Mouse (Mus musculus): ENCODE data around the gene Tmem81. TPM values are rescaled to one million over a fixed set of nuclear protein-coding genes. Genes with fewer than 3 reads are reported as not detected.
"Not testable (repeated sequence)": the region's sequence is repeated elsewhere in the genome, so short reads cannot be mapped to it uniquely, and the experiment has no call there.

The Tmem81 gene
- 2.1 and 2.2 TPM in 2 replicates for polyA plus RNA-seq (2016; fragmentation: Nextera tagmentation; extraction: Ambion mirVana)

DNA sequence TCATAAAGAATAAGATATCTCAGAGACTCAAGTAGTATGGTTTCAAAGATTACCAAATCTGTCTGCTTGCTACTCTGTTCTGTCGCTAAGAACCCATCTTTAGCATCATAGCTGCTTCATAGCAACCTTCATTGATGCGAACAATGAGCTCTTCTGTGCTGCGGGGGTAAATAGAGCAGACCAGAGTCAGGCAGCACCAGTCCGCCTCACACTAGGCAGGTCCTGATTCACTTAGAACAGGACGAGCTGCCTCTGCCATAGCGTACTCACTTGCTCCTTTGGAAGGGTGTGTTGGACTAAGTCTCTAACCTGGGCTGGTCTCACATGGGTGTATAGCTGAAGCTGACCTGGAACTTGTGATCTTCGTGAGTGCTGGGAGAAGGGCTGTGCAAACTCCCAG is at the start of gene Tmem81:
Tmem81 (plus strand) TSS at position 173 of the 400 bp plus-strand sequence.
- peaks cover 80% of the 10 kb centered on the region for H3K36me3 ChIP-seq
- WGBS: 94% methylated on average over 7 of the region's 7 CpGs
- no peak within 1 kb of the TSS for H3K4me2 ChIP-seq
- no peaks in the 10 kb centered on the region for H3K9me3 ChIP-seq
- H3K27me3 ChIP-seq: no peaks in the 10 kb centered on the region
- no peaks in the 10 kb centered on the region for H3K4me1 ChIP-seq (replicated peaks)
- no peak within 1 kb of the TSS for H3K9ac ChIP-seq (replicated peaks)
- no peak for ATAC-seq (ENCODE audit: insufficient number of reproducible peaks, insufficient read depth, low FRiP score, low TSS enrichment, low read depth)
- no peak within 1 kb of the TSS for H3K27ac ChIP-seq
- no peak within 1 kb of the TSS for H3K4me3 ChIP-seq (replicated peaks)

DNA sequence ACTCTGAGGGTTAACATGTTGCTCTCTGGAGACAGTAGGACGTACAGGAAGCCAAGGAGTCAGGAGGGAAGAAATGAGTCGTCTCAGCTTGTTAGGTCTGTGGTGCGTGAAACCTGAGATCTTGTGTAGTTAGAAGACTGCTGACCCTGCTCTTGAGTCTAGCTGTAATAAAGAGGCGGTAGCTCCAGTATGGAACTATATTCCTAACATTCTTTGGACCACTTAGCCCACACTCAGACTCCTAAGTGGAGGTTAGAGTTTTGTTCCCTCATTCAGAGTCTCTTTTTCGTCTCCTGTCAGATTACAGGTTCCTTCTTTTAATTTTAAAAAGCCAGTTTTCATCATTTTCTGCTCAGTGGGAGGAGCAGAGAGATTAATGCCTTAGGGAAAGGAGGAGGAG is 41.4 kb upstream of the Tmem81 start:
- Histone ChIP-seq H3K36me3 (peaks cover 73% of the 10 kb centered on the region), H3K27ac (no peak overlapping the region), H3K9me3 (no peaks in the 10 kb centered on the region), H3K9ac (replicated peaks) (no peak overlapping the region), H3K4me2 (no peak overlapping the region), H3K4me3 (replicated peaks) (no peak overlapping the region), H3K4me1 (replicated peaks) (no peaks in the 10 kb centered on the region), H3K27me3 (no peaks in the 10 kb centered on the region)
- WGBS: 66% methylated on average over 5 of the region's 5 CpGs
- no peak for ATAC-seq (ENCODE audit: insufficient number of reproducible peaks, insufficient read depth, low FRiP score, low TSS enrichment, low read depth)

DNA sequence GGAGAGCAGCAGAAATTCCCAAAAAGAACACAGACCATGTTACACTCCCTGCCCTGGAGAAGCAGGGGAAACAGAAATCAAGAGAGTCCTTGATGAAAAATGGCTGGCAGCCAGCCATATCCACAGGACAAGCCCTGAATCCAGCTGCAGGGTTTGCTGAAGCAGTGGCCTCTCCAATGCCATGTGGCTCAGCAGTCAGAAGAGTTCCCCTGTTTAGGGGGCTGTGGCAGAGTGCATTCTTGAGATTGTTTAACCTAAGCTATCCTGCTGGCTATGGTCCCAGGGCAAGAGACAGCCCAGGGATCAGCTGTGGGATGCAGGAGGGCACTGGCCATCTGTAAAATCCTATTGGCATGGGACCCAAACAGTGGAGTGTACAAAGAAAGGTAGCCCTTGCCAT is 37.1 kb upstream of the Tmem81 start:
- no peak for ATAC-seq (ENCODE audit: insufficient number of reproducible peaks, insufficient read depth, low FRiP score, low TSS enrichment, low read depth)
- no peak overlapping the region for H3K4me3 ChIP-seq (replicated peaks)
- H3K9ac ChIP-seq (replicated peaks): no peak overlapping the region
- H3K9me3 ChIP-seq: no peaks in the 10 kb centered on the region
- H3K4me2 ChIP-seq: no peak overlapping the region
- no peaks in the 10 kb centered on the region for H3K4me1 ChIP-seq (replicated peaks)
- peaks cover 32% of the 10 kb centered on the region for H3K36me3 ChIP-seq
- H3K27me3 ChIP-seq: no peaks in the 10 kb centered on the region
- no peak overlapping the region for H3K27ac ChIP-seq

- 91% methylated on average over 7 of the region's 7 CpGs for WGBS
- H3K9ac ChIP-seq (replicated peaks): no peak overlapping the region
- H3K27ac ChIP-seq: no peak overlapping the region
- H3K9me3 ChIP-seq: no peaks in the 10 kb centered on the region
- no peaks in the 10 kb centered on the region for H3K4me1 ChIP-seq (replicated peaks)
- no peak overlapping the region for H3K4me3 ChIP-seq (replicated peaks)
- no peaks in the 10 kb centered on the region for H3K27me3 ChIP-seq
- no peak overlapping the region for H3K4me2 ChIP-seq
- no peak for ATAC-seq (ENCODE audit: insufficient number of reproducible peaks, insufficient read depth, low FRiP score, low TSS enrichment, low read depth)
- H3K36me3 ChIP-seq: peaks cover 26% of the 10 kb centered on the region
Measured at GRCm38 (mm10) chr1:132469519-132469918, 36.5 kb upstream of the Tmem81 start.

DNA sequence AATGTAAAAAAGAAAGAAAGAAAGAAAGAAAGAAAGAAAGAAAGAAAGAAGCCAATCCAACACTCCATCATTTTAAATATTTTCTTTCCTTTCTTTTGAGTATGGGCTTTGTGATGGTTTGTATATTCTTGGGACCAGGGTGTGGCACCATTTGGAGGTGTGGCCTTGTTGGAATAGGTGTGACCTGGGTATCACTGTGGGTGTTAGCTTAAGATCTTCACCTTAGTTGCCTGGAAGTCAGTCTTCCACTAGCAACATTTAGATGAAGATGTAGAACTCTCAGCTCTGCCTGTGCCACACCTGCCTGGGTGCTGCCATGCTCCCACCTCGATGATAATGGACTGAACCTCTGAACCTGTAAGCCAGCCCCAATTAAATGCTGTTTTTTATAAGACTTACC is 36.0 kb upstream of the Tmem81 start:
- not testable (repeated sequence) for H3K9me3 ChIP-seq; H3K27ac ChIP-seq; H3K9ac ChIP-seq (replicated peaks); H3K4me2 ChIP-seq; ATAC-seq (ENCODE audit: insufficient number of reproducible peaks, insufficient read depth, low FRiP score, low TSS enrichment, low read depth); H3K4me3 ChIP-seq (replicated peaks); H3K27me3 ChIP-seq; H3K4me1 ChIP-seq (replicated peaks)
- H3K36me3 ChIP-seq: peaks cover 22% of the 10 kb centered on the region
- 88% methylated on average over 1 of the region's 1 CpGs for WGBS

DNA sequence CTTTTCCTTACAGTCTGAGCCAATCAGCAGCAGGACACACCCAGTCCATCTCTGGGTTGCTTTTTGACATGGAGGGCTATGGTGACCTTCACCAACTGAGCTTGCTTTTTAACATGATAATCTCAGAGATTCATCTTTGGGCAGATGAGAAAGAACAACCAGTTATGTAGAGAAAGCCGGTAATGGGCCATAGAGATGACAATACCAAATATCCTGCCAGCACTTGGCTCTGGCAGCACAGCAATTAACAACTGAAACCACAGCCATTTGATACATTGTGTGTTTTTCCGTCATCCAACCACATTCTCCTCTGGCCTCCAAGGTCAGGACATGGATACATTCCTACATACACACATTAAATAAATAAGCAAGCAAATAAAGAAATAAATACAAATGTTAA is 35.0 kb upstream of the Tmem81 start:
- Histone ChIP-seq H3K9me3 (no peaks in the 10 kb centered on the region), H3K27ac (no peak overlapping the region), H3K9ac (replicated peaks) (no peak overlapping the region), H3K4me3 (replicated peaks) (no peak overlapping the region), H3K4me2 (no peak overlapping the region), H3K4me1 (replicated peaks) (peaks cover 7% of the 10 kb centered on the region), H3K36me3 (peaks cover 13% of the 10 kb centered on the region), H3K27me3 (no peaks in the 10 kb centered on the region)
- no peak for ATAC-seq (ENCODE audit: insufficient number of reproducible peaks, insufficient read depth, low FRiP score, low TSS enrichment, low read depth)
- 92% methylated on average over 2 of the region's 2 CpGs for WGBS

DNA sequence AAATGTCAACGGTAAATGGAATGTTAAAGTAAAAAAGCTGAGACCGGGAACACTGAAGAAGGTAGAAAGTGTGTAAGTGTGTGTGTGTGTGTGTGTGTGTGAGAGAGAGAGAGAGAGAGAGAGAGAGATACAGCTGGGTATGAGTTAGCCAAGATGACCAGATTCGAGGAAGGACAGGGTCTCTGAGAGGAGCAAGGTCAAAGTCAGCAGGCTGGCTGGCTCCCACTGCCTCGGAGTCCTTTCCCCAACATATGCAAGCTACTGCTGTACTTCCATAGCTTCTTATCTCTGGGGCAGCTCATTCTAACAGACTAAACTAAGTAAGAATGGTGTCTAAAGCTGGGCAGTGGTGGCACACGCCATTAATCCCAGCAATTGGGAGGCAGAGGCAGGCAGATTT is 34.5 kb upstream of the Tmem81 start:
- H3K9me3 ChIP-seq: no peaks in the 10 kb centered on the region
- H3K4me1 ChIP-seq (replicated peaks): peaks cover 8% of the 10 kb centered on the region
- 92% methylated on average over 5 of the region's 5 CpGs for WGBS
- ATAC-seq (ENCODE audit: insufficient number of reproducible peaks, insufficient read depth, low FRiP score, low TSS enrichment, low read depth): no peak
- no peak overlapping the region for H3K9ac ChIP-seq (replicated peaks)
- H3K27me3 ChIP-seq: no peaks in the 10 kb centered on the region
- H3K4me3 ChIP-seq (replicated peaks): no peak overlapping the region
- H3K36me3 ChIP-seq: peaks cover 10% of the 10 kb centered on the region
- no peak overlapping the region for H3K4me2 ChIP-seq
- no peak overlapping the region for H3K27ac ChIP-seq

DNA sequence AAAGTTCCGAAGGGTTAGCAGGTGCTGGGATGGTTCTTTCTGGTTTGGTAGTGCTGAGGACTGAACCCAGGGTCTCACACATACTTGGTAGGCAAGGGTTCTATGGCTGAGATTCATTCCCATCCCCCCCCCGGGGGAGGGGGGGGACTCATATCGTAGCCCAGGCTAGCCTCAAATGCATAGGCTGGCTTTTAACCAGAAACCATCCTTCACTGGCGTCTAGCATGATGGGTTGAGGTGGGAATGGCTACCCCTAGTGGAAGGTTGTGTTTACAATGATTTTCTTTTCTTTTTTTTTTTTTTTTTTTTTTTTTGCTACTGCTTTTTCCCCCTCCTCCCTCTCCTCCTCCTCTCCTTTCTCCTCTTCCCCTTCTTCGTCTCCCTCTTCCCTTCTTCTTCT is 33.5 kb upstream of the Tmem81 start:
- 0 out of 2 replicates have a peak, but pooled peaks cover under 1% of the 10 kb centered on the region for H3K36me3 ChIP-seq
- H3K9me3 ChIP-seq: no peaks in the 10 kb centered on the region
- no peak for ATAC-seq (ENCODE audit: insufficient number of reproducible peaks, insufficient read depth, low FRiP score, low TSS enrichment, low read depth)
- peaks cover 8% of the 10 kb centered on the region for H3K4me1 ChIP-seq (replicated peaks)
- H3K4me2 ChIP-seq: no peak overlapping the region
- H3K4me3 ChIP-seq (replicated peaks): no peak overlapping the region
- H3K27ac ChIP-seq: no peak overlapping the region
- H3K9ac ChIP-seq (replicated peaks): no peak overlapping the region
- WGBS: 61% methylated on average over 5 of the region's 5 CpGs
- H3K27me3 ChIP-seq: no peaks in the 10 kb centered on the region

DNA sequence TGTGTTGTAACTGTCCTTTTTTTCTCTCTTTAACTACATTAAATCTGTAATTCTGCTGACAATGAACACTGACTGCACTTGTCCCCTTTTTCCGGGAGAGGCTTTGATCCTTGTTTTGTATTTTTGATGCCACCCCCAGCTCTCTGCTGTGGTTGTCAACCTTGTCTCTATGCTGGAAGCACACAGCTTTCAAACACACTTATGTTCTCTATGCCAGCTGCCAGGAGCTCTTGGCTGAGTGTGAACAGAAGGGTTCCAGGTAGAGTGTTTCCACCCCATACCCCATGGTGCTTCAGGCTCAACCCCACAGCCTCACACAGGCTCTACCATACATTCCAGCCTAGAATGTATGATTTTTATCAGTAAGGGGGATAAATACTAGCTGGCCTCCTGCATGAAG is 31.5 kb upstream of the Tmem81 start:
- no peak overlapping the region for H3K4me2 ChIP-seq
- 90% methylated on average over 1 of the region's 1 CpGs for WGBS
- no peak for ATAC-seq (ENCODE audit: insufficient number of reproducible peaks, insufficient read depth, low FRiP score, low TSS enrichment, low read depth)

DNA sequence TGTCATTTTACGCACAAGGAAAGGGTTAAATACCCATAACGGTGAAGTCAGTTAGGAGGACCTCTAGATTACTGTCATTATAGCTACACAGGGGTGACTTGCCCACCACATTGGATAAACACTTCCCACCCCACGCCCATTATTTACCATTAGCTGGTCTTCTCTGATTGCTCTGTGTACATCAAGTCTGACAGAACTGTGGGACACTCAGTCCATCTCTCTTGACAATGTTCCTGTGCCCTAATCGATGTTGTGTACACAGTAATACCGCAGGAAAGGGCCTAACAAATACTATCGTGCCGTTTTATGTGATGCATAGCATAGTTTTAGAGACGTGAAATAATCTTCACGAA is 29.5 kb upstream of the Tmem81 start:
- Histone ChIP-seq H3K9me3 (no peaks in the 10 kb centered on the region), H3K4me3 (replicated peaks) (peak overlapping the region; percentile 75), H3K4me1 (replicated peaks) (peaks cover 28% of the 10 kb centered on the region), H3K9ac (replicated peaks) (peak overlapping the region; percentile 64), H3K27me3 (no peaks in the 10 kb centered on the region), H3K36me3 (no peaks in the 10 kb centered on the region), H3K27ac (peak overlapping the region; percentile 62; the same call in 1 of the 2 replicates), H3K4me2 (peak overlapping the region; percentile 77)
- ATAC-seq (ENCODE audit: insufficient number of reproducible peaks, insufficient read depth, low FRiP score, low TSS enrichment, low read depth): peak; percentile 82
- WGBS: 9% methylated on average over 9 of the region's 9 CpGs

More for the DNA sequence above, 31.5 kb upstream of the Tmem81 start:
- Histone ChIP-seq H3K36me3 (no peaks in the 10 kb centered on the region), H3K9ac (replicated peaks) (no peak overlapping the region), H3K9me3 (no peaks in the 10 kb centered on the region), H3K4me3 (replicated peaks) (no peak overlapping the region), H3K4me1 (replicated peaks) (peaks cover 21% of the 10 kb centered on the region), H3K27me3 (no peaks in the 10 kb centered on the region), H3K27ac (no peak overlapping the region)

GRCm38 (mm10) chr1:132476928-132477691 is 28.9 kb upstream of the Tmem81 start, which contains the start of gene Rbbp5:
Gene Rbbp5, plus strand, starts transcription at chr1:132477365.
- no peaks in the 10 kb centered on the region for H3K9me3 ChIP-seq
- H3K36me3 ChIP-seq: no peaks in the 10 kb centered on the region
- WGBS: under 1% methylated on average over 43 of the region's 43 CpGs
- H3K4me3 ChIP-seq (replicated peaks): peak within 1 kb of the TSS; percentile 75
- H3K4me2 ChIP-seq: peak within 1 kb of the TSS; percentile 77
- no peaks in the 10 kb centered on the region for H3K27me3 ChIP-seq
- H3K9ac ChIP-seq (replicated peaks): peak within 1 kb of the TSS; percentile 82
- ATAC-seq (ENCODE audit: insufficient number of reproducible peaks, insufficient read depth, low FRiP score, low TSS enrichment, low read depth): peak; percentile 87
- H3K27ac ChIP-seq: peak within 1 kb of the TSS; percentile 62; the same call in 1 of the 2 replicates
- H3K4me1 ChIP-seq (replicated peaks): peaks cover 29% of the 10 kb centered on the region

DNA sequence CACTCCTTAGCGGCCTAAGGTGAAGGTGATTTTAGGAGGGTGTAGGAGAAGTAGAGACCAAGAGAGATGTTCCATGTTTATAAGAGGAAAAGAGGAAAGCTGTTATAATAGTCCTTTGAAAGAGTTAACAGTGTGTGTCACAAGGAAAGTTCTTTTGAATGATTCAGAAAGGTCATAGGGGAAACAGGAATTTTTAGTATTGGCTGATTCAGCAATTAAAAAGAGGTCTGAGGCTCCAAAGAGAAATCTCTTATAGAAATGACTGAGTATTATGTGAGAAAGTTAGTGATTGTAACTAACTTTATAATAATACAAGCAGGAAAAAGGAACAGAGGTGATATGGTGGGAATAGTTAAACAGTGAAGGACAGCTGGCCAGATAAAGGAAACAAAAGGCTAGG is 26.6 kb upstream of the Tmem81 start:
- no peak overlapping the region for H3K4me3 ChIP-seq (replicated peaks)
- peaks cover 4% of the 10 kb centered on the region; the same call in 1 of the 2 replicates for H3K36me3 ChIP-seq
- no peak overlapping the region for H3K27ac ChIP-seq
- peaks cover 29% of the 10 kb centered on the region for H3K4me1 ChIP-seq (replicated peaks)
- no peaks in the 10 kb centered on the region for H3K9me3 ChIP-seq
- 93% methylated on average over 1 of the region's 1 CpGs for WGBS
- H3K4me2 ChIP-seq: no peak overlapping the region
- H3K27me3 ChIP-seq: no peaks in the 10 kb centered on the region
- no peak overlapping the region for H3K9ac ChIP-seq (replicated peaks)
- ATAC-seq (ENCODE audit: insufficient number of reproducible peaks, insufficient read depth, low FRiP score, low TSS enrichment, low read depth): no peak

Measured in limb, embryonic 12.5 days (tissue).